Mouse (Mus musculus): ENCODE data around the gene Pmepa1.

GRCm38 (mm10) chr2:173235435-173236332, 40.6 kb downstream of the Pmepa1 start:
- TF ChIP-seq CTCF (IDR thresholded peaks at IDR 0.05; ENCODE audit: insufficient read depth, low read depth, low read length) (no peak), POLR2A (IDR thresholded peaks at IDR 0.05; ENCODE audit: insufficient read depth, low read depth, low read length) (no peak)

All from olfactory bulb, adult 2 months (tissue).